Mouse (Mus musculus) small intestine, adult 2 months (tissue): ENCODE data around the gene Mdga1.

Experiments
- CTCF ChIP-seq: fragments of 200-500 bp; IDR thresholded peaks from 2 replicates; pipeline ENCODE4 v1.5.1; 2012; ENCODE audit warnings: low read depth, mild to moderate bottlenecking, control low read depth, inconsistent platforms, low read length, moderate library complexity, mixed read lengths; ENCODE audit not compliant: insufficient replicate concordance, insufficient read length; ENCODE audit errors: extremely low read depth
- POLR2A ChIP-seq: fragments of 200-500 bp; IDR thresholded peaks from 2 replicates; pipeline ENCODE4 v1.6.1; 2012; ENCODE audit warnings: low read depth, mild to moderate bottlenecking, control low read depth, inconsistent platforms, low read length, moderate library complexity

DNA sequence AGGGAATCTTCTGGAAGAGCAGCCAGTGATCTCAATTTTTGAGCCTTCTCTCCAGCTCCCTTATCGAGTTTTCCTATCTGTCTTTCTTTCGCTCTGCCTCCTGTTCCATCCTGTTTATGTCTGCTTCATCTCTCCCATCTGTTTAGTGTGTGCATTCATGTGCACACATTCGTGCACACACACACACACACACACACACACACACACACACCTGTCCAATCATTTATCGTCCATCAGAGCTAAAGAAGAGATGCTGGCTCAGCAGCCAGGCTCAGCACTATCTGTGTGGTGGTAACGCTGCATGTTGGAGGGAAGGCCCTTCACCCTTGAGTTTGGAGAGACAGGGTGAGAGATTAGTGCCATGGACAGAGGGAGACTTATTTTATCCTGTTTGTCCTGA lies 13.3 kb upstream of the Mdga1 start:
- TF ChIP-seq POLR2A (no peak), CTCF (no peak)
